Mouse (Mus musculus): ENCODE measurements around the gene Map6. TPM values are rescaled to one million over a fixed set of nuclear protein-coding genes. Genes with fewer than 3 reads are reported as not detected.

Gene Map6
- polyA plus RNA-seq, 1 experiment from 2014 or later, result 8.7 TPM

DNA sequence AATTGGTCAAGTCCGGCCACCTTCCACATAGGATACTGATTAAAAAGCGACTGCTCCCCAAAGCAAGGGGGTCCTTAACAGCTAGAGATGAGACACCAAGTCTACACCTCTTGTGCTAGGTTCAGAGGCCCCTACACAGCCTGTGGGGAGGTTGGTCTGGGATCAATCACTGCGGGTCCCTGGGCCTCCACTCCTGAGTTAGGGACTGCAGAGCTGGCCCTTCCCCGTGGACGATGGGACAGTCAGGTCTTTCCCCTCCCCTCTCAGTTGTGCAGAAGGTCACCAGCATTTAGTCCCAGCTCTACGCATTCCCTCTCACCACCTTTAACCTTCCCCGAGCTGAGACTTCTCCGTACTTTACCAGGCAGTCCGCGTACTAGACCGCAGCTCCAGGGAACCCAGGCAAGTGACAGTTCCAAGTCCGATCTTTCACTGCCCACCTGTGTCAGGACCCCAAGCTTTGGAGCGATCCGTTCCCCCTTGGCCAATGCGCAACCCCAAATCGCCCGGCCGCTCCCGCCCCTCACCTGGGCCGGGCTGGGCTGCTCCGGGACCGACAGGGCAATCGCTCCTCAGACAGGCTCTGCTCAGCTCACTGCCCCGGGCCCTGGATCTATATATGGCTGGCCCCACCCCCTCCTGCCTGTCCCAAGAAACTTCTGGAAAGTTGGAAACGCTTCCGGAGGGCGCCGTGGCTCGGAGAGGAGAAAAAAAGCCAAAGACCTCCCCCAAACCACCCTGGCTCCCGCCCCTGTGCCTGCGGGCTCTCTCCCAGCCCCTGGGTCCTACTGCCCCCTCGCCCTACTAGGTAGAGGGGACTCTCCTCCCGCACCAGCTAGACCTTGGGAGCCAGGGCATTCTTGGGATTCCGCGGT lies 85.5 kb downstream of the Map6 start, which contains the start of gene Serpinh1:
TSS of gene Serpinh1 (minus strand) at position 714 of the 875 bp plus-strand sequence.
- Histone ChIP-seq H3K36me3 (ENCODE audit: control insufficient read depth, insufficient read depth, low read length) (peaks cover 11% of the 10 kb centered on the region; the same call in 1 of the 2 replicates), H3K27ac (replicated peaks) (peak within 1 kb of the TSS; percentile 91), H3K4me2 (replicated peaks; ENCODE audit: low read depth) (peak within 1 kb of the TSS; percentile 56), H3K27me3 (ENCODE audit: control insufficient read depth, insufficient read depth, low read length) (no peaks in the 10 kb centered on the region), H3K4me1 (replicated peaks; ENCODE audit: control insufficient read depth, insufficient read depth) (peaks cover 17% of the 10 kb centered on the region), H3K9me3 (ENCODE audit: control insufficient read depth, low read length) (no peaks in the 10 kb centered on the region), H3K9ac (ENCODE audit: low read length) (peak within 1 kb of the TSS; percentile 85), H3K4me3 (ENCODE audit: low read depth, low read length) (peak within 1 kb of the TSS; percentile 71)
- peak; percentile 81 for ATAC-seq (ENCODE audit: low FRiP score, low TSS enrichment)
- TF ChIP-seq CTCF (IDR thresholded peaks at IDR 0.05; ENCODE audit: low read depth) (peak; percentile 21; the same call in 1 of the 2 replicates), EP300 (optimal IDR thresholded peaks at IDR 0.05) (no peak)
- WGBS, result 2% methylated on average over 34 of the region's 35 CpGs
- peak; percentile 84 for DNase-seq (ENCODE audit: low spot score)

DNA sequence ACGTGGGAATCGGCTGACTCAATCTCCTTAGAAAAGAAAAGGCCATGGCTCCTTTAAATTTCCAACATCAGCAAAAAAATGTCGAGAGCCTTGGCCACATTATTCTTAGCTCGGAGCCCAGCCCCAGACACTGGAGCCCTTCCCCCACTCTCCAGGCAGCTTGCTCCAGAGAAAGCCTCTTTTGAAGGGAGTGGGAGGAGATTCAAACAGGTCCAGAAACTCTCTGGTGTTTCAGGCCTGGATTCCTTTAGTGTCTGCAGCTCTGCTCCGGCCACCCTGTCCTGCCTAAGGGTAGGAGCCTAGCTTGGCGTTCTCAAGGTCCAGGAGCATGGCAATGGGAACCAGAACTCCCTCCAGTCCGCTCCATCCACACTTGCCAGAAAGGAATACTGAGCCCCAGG lies 88.5 kb downstream of the Map6 start:
- H3K9me3 ChIP-seq (ENCODE audit: control insufficient read depth, low read length), result no peaks in the 10 kb centered on the region
- H3K27ac ChIP-seq (replicated peaks), result peak overlapping the region; percentile 95
- ATAC-seq (ENCODE audit: low FRiP score, low TSS enrichment) (peak; percentile 11; the same call in 1 of the 2 replicates), DNase-seq (ENCODE audit: low spot score) (peak; percentile 70)
- peak overlapping the region; percentile 41 for H3K9ac ChIP-seq (ENCODE audit: low read length)
- peak overlapping the region; percentile 48 for H3K4me2 ChIP-seq (replicated peaks; ENCODE audit: low read depth)
- H3K4me1 ChIP-seq (replicated peaks; ENCODE audit: control insufficient read depth, insufficient read depth), result peaks cover 21% of the 10 kb centered on the region
- 10% methylated on average over 7 of the region's 7 CpGs for WGBS
- no peaks in the 10 kb centered on the region for H3K36me3 ChIP-seq (ENCODE audit: control insufficient read depth, insufficient read depth, low read length)
- TF ChIP-seq EP300 (optimal IDR thresholded peaks at IDR 0.05), result no peak
- TF ChIP-seq CTCF (IDR thresholded peaks at IDR 0.05; ENCODE audit: low read depth), result no peak
- no peaks in the 10 kb centered on the region for H3K27me3 ChIP-seq (ENCODE audit: control insufficient read depth, insufficient read depth, low read length)
- H3K4me3 ChIP-seq (ENCODE audit: low read depth, low read length), result peak overlapping the region; percentile 21; the same call in 1 of the 2 replicates

DNA sequence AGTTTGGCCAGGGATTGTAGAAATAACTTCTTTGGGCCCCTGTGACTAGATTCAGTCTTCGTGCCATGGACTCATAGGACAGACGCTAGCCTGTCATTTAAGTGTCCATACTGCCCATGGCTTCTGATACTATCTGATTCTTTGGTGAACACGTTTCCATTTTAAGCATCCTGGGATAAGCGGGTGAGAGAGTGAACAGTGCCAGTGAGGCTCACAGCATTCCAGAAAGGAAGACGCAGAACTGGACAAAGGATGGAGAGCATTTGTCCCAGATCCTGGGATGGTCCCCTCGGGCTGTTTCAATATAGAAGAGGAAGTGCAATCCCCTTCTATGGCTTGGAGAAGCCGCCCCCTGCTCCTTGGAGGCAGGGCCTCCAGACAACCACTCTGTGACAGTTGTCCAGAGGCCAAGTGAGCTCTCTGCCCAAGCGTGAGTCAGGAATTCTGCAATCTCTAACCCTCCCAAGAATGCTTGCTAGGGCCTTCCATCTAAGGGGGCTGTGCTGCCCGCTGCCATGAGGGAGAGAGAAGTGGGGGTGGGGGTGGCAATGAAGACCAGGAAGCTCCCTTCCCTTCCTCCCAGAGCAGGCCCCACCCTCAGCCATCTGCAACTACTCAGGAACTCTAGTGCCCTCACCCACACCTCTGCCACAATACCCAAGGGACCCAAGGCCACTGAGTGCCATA lies 89.1 kb downstream of the Map6 start:
- H3K9me3 ChIP-seq (ENCODE audit: control insufficient read depth, low read length), result no peaks in the 10 kb centered on the region
- ATAC-seq (ENCODE audit: low FRiP score, low TSS enrichment) (peak; percentile 28; the same call in 1 of the 2 replicates), DNase-seq (ENCODE audit: low spot score) (peak; percentile 37)
- H3K9ac ChIP-seq (ENCODE audit: low read length), result no peak overlapping the region; the same call in 1 of the 2 replicates
- H3K36me3 ChIP-seq (ENCODE audit: control insufficient read depth, insufficient read depth, low read length), result no peaks in the 10 kb centered on the region
- peak overlapping the region; percentile 21; the same call in 1 of the 2 replicates for H3K4me3 ChIP-seq (ENCODE audit: low read depth, low read length)
- H3K4me2 ChIP-seq (replicated peaks; ENCODE audit: low read depth), result peak overlapping the region; percentile 48
- no peak for TF ChIP-seq CTCF (IDR thresholded peaks at IDR 0.05; ENCODE audit: low read depth)
- no peak for TF ChIP-seq EP300 (optimal IDR thresholded peaks at IDR 0.05)
- 17% methylated on average over 9 of the region's 9 CpGs for WGBS
- peaks cover 21% of the 10 kb centered on the region for H3K4me1 ChIP-seq (replicated peaks; ENCODE audit: control insufficient read depth, insufficient read depth)
- H3K27ac ChIP-seq (replicated peaks), result peak overlapping the region; percentile 95
- H3K27me3 ChIP-seq (ENCODE audit: control insufficient read depth, insufficient read depth, low read length), result no peaks in the 10 kb centered on the region

DNA sequence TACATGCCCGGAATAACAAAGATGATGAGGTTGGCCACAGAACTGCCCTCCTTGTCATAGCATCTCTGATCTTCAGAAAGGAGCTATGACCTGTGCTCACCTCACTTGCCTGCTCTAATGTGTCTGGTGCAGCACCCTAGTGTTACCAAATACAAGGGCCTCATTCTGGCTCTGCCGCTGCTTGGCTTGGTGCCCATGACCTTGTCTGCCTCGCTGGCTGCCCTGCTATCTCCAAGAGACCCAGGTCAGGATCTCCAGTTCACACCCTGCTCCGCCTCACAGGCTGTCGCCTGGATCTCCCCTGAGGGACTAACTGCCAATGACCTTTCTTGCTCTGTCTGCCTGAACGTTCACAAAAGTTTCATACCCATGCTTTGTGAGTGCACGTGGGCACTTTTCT lies 90.0 kb downstream of the Map6 start:
- Histone ChIP-seq H3K27me3 (ENCODE audit: control insufficient read depth, insufficient read depth, low read length) (no peaks in the 10 kb centered on the region), H3K9ac (ENCODE audit: low read length) (no peak overlapping the region; the same call in 1 of the 2 replicates), H3K36me3 (ENCODE audit: control insufficient read depth, insufficient read depth, low read length) (no peaks in the 10 kb centered on the region), H3K4me3 (ENCODE audit: low read depth, low read length) (no peak overlapping the region), H3K9me3 (ENCODE audit: control insufficient read depth, low read length) (no peaks in the 10 kb centered on the region), H3K4me2 (replicated peaks; ENCODE audit: low read depth) (no peak overlapping the region), H3K27ac (replicated peaks) (peak overlapping the region; percentile 95), H3K4me1 (replicated peaks; ENCODE audit: control insufficient read depth, insufficient read depth) (peaks cover 21% of the 10 kb centered on the region)
- WGBS, result 36% methylated on average over 7 of the region's 7 CpGs
- no peak for ATAC-seq (ENCODE audit: low FRiP score, low TSS enrichment)
- no peak for TF ChIP-seq CTCF (IDR thresholded peaks at IDR 0.05; ENCODE audit: low read depth)
- no peak for TF ChIP-seq EP300 (optimal IDR thresholded peaks at IDR 0.05)
- peak; percentile 38 for DNase-seq (ENCODE audit: low spot score)

DNA sequence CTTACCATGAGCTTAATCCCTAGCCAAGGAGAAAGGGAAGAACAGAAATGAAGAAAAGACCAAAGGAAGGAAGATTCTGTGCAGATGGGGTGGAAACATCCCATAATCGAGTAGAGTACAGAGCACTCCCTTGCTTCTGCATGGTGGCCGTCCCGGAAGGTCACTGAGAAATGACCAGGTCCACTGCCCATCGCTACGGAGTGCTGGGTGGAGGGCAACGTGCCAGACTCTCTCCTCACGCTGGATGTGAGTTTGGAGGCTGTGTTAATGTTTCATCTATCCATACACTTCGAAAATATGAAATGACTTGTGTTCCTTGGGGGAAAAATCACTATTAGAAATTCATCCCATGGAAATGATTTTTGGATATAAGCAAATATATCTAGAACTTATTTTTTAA lies 91.1 kb downstream of the Map6 start:
- Histone ChIP-seq H3K4me2 (replicated peaks; ENCODE audit: low read depth) (no peak overlapping the region), H3K36me3 (ENCODE audit: control insufficient read depth, insufficient read depth, low read length) (no peaks in the 10 kb centered on the region), H3K4me3 (ENCODE audit: low read depth, low read length) (no peak overlapping the region), H3K27me3 (ENCODE audit: control insufficient read depth, insufficient read depth, low read length) (no peaks in the 10 kb centered on the region), H3K27ac (replicated peaks) (no peak overlapping the region), H3K9me3 (ENCODE audit: control insufficient read depth, low read length) (no peaks in the 10 kb centered on the region), H3K9ac (ENCODE audit: low read length) (no peak overlapping the region), H3K4me1 (replicated peaks; ENCODE audit: control insufficient read depth, insufficient read depth) (peaks cover 21% of the 10 kb centered on the region)
- no peak for ATAC-seq (ENCODE audit: low FRiP score, low TSS enrichment)
- no peak for DNase-seq (ENCODE audit: low spot score)
- TF ChIP-seq CTCF (IDR thresholded peaks at IDR 0.05; ENCODE audit: low read depth) (no peak), EP300 (optimal IDR thresholded peaks at IDR 0.05) (no peak)
- WGBS, result 86% methylated on average over 8 of the region's 8 CpGs
